Mouse (Mus musculus): ENCODE measurements around the gene Tmem234.

Gene Tmem234

DNA sequence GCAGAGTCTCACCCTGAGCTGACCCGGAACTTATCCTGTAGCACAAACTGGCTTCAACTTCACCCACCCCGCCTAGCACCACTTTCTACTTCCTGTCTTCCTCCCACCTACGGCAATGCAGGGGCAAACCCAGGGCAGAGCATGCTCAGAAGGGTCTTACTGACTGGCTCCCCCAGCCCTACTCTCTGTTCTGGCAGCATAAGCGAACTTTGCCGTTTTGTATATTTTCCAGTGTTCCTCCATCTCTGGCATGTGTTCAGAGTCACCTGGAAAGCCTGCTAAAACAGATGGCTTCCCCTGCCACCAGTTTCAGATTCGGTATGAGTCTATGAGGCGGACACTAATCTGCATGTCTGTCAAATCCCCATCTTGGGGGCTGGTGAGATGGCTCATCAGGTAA is 20.1 kb upstream of the Tmem234 start:
- no peak for DNase-seq (ENCODE audit: low read depth)

DNA sequence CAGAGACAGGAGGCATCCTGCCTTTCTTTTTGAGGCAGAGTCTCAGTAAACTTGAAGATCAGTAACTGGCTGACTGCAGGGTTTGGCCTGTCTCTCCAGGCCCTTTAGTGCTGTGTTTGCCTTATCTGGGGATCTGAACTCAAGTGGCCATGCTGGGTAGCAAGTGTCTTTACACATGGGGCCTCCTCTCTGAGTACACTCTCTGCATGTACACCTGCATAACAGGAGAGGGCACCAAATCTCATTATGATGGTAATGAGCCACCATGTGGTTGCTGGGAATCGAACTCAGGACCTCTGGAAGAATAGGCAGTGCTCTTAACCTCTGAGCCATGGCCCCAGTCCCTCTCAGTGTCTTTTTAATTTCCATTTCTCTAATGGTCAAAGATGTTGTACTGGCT is 18.2 kb upstream of the Tmem234 start:
- DNase-seq (ENCODE audit: low read depth) = no peak

DNA sequence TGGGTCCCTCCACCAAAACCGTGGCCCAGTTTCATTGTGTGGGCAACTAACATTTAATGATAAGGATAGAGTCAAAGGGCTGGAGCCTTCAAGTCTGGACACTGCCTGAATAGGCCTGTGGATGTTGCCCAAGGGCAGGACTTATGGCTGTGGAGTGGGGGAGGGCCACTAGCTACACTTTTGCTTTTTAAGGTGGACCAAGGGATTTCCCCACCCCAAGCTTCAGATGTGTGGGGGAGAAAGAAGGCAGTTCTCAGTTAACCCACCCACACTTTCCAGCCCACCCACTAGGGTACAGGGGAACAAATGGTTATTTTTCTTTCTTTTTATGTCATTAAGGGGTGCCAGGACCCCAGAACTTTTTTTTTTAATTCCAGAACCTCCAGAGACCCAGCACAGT is 16.1 kb upstream of the Tmem234 start:
- no peak for DNase-seq (ENCODE audit: low read depth)

DNA sequence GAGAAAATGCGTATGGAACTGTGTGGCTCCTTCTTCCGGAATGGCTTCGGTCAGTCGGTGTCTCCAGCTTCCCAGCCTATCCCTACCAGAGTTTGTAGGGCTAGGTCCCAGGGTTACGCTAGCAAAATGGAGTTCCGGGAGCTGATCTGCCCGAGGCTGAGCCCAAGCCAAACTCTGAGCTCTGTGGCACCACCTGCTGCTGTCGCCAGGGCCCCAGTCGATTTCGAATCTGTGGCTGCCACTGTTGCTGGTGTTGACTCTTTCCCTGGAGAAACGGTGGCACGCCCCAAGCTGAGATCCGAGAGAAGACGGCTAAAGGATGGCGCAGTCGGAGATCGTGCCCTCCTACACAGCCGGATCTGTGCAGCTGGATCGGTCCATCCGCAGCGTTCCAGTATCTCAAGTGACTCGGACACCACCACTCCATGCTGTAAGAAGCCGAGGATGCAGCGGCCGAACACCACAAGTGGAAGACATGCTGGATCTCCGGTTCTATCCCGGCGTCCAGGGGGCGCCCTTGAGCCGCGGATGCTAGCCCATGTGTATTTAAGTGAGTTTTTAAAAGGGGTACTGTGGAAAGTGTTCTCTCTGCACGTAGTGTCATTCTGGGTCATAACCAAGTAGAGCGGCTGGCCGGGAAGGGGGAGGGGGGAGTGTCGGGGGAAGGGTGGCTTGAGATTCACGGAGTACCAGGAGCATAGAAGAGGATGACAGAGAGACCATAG is 15.4 kb upstream of the Tmem234 start:
- DNase-seq (ENCODE audit: low read depth) = peak; percentile 51

DNA sequence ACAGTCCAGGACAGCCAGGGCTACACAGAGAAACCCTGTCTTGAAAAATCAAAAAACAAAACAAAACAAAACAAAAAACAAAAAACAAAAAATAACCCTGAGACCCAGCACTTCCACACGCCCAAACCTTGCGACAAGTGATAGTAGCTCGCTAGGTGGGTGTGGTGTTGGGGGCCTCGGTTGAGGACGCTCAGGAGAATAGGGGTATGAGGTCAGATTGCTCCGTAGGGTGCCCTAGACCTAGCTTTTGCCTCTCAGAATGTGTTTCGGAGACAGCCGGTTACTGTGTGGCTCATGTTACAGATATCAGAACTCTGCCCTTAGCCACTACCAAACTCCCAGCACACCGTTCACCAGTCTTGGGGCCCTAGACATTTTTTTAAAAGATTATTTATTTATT is 14.7 kb upstream of the Tmem234 start:
- no peak for DNase-seq (ENCODE audit: low read depth)

DNA sequence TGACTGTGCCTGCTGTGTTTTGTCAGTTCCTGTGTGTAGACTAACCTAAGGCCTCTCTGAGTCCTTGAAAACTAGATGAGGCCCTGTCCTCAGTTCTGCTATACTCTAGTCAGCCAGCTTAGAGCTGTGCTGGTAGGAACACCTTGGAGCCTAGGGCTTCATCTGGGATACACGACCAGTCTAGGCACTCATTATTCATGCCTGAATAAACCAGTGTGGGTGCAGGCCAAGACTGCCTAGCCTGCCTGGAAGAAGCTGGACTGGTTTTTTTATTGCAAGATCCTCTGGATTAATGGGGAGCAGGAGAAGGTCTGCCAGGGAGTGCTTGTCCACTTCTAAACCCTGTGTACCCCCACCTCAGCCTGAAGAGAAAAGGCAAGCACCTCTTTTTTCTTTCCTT is 13.5 kb upstream of the Tmem234 start:
- DNase-seq (ENCODE audit: low read depth) = no peak

DNA sequence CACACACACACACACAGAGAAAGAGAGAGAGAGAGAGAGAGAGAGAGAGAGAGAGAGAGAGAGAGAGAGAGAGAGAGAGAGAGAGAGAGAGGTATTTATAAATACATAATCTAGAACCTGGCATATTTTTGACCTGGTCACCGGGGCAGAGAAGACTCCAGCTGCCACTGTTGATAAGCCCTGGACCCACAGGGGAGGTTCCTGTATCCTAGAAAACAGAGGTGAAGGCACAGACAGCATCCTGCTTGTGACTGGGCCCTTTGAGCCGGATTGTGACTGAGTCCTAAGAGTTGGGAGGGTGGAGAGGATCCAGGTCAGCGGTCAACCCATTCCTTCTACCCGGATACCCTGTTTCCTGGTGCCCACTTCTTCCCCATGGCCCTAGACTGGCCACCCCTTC is 11.6 kb upstream of the Tmem234 start:
- DNase-seq (ENCODE audit: low read depth) = no peak

DNA sequence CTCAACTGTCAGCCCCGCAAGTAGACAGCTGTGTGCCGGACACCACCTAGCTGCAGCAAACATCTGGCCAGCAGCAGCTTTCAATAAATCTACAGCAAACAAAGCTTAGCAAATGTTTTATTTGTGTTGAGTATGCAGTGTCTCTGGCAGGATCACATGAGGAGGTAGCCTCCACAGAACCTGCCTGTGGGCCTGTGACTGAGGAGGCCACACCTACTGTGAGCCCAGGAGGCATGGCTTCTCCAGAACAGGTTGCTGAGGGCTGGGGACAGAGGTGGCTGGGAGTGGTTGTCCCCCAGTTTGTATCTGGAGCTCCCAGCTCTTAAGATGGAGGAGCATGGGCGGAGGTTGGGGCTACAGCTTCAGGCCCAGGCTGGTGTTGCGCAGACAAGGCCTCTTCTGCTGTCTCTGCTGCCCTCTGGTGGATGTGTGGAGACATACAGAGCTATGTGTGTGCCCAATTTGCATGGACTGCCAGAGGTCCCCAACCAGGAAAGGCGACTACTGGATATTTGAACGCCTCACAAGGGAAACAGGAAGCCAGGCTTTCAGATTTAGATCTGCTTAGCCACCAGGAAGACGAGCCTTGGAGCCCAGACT is 8.1 kb downstream of the Tmem234 start:
- peak; percentile 49 for DNase-seq (ENCODE audit: low read depth)

DNA sequence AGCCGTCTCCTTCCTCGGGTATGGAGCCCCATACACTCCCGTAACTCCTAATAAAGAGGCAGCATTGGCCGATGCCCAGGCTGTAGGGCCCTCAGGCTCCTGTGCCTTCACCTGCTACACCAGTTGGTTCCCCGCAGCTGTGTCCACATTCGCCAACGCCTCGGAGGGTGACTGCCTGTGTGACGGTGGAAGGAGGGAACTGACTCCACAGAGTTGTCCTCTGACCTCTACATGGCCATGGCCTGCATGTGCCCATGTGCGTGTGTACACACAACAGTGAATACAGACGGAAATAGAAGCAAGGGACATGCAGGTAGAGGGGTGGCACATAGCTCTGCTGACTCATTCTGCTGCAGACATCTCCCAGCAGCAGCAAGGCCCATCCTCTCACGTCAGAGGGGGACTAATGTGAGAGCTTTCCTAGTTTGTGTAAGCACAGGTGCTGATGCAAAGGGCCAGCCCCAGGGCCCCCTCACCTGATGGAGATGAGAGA is 8.7 kb downstream of the Tmem234 start:
- no peak for DNase-seq (ENCODE audit: low read depth)

DNA sequence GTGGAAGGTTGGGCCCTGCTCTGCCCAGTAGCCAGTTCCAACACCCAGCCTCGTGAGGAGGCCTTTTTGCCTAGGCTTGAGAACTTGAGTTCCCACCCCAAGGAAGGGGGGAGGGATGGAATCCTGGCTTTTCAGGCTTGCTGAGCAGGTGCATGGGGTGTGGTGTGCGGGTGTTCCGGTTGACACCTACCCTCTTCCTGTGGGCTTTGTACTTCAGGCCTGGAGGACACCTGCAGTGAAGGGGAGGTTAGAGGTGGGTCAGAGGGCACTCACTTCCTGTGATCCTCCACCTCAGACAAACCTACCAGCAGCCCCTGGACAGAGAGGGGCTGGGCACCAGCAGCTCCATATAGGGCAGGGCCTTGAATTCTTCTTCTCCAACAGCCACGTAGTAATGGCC is 9.6 kb downstream of the Tmem234 start:
- DNase-seq (ENCODE audit: low read depth) = no peak

DNA sequence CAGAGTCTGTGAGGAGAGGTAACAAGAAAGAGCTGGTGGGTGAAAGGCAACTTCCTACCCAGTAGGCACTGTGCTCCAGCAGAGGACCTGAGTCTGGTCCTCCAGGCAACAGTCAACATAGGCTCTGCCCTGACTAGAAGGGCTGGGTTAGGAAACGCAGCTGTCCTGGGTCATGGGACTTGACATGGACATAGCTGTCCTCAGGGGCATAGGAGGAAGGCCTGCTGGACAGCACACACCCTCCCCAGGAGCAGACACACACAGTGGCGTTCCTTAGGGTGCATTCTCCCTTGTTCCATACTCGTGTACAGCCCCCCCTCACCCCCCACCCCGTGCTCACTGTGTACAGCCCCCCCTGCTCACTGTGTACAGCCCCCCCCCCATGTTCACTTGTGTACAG is 10.0 kb downstream of the Tmem234 start:
- no peak for DNase-seq (ENCODE audit: low read depth)

DNA sequence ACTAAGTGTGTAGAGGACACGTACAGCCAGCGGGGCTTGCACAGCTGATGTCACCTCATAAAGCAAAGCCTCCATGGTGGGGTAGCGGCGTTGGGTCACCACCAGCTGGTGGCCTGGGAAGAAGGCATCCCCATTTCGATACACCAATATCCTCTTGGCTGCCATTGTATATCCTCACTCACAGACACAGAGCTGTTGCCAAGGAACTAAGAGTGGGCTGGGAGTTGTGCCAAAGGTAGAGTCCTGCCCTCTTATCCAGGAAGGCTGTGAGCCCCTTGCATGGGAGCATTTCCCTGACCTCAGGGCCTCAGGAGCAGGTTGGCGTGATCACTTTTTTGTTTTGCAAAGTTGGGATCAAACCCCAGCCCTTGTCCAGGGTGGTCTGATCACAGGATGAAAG is 13.6 kb downstream of the Tmem234 start, which contains the start of gene Dcdc2b:
Gene Dcdc2b, minus strand, starts transcription at position 165 of the 400 bp plus-strand sequence.
- DNase-seq (ENCODE audit: low read depth) = no peak

DNA sequence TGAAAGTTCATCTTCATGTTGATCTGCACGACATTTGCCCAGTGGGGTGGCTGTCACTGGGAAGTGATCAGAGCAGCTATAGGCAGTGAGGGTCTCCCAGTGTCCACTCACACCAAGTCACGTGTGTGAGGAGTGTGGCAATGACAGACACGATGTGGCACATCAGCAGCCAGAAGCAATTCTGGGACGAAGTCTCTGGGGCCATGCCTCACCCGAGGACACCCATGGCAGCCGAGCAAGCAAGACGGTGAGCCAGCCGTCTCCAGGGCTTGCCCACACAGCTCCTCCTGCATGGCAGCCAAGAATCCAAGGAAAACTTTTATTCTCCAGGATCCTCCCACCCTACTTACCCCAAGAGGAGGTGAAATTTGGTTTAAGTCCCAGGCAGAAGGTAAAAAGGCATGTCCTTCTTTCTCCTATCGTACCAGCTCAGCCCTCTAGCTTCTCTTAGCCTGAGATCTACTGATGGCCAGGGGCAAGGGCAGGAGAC is 15.4 kb downstream of the Tmem234 start:
- DNase-seq (ENCODE audit: low read depth) = no peak

DNA sequence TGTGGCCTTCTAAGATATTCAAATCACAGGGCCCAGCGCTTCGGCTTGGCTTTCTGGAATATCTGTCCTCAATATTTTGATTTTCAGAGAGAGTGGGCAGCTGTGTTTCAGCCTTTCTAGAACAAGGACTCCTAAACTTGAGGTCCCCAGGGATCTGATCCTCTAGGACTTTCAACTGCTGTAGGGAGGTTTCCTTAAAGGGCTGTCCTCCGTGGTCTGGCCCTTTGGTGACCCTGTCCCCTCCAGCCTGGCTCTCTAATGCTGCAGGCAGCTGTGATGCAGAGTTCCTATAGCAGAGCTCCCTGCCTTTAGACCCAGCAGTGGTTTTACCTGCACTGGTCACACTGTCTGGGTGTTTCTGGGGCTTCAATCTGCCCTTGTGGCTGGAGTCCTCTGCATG is 16.2 kb downstream of the Tmem234 start:
- DNase-seq (ENCODE audit: low read depth) = no peak

DNA sequence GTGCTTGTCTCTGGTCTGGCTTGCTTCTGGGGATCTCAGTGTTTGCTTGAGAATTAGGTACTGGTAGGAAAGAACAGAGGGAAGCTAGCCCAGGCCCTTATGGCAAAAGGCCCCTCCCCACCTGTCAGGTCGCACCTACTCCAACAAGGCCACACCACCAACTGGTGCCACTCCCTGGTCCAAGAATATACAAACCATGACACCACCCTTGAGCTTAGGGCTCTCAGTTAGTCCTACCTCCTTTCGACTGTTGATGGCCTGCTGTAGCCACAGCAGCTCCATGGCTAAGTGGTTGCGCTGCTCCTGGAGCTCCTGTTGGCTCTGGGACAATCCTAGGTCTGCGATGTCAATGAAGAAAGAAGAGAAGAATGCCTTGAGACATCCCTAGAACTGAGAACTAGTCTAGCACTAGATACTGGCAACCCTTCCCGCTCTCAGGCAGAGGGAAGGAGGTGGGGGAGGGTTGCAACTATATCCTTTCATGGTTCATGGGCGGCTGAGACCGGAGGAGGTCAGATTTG is 16.7 kb downstream of the Tmem234 start:
- DNase-seq (ENCODE audit: low read depth) = no peak

DNA sequence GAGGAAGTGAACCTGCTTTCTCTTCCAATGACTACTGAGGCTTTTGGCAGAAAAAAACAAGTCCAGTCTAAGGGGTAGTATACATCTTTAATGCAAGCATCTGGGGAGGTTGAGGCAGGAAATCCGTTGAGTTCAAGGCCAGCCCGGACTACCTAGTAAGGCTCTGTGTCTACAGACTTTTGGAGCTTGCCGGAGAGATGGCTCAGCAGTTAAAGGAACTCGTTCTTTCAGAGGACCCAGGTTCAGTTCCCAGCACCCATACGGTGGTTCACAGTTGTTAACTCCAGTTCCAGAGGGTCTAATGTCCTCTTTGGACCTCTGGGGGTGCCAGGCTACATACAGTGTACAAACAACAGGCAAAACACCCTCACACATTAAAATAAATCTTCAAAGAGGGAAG is 17.6 kb downstream of the Tmem234 start:
- no peak for DNase-seq (ENCODE audit: low read depth)

DNA sequence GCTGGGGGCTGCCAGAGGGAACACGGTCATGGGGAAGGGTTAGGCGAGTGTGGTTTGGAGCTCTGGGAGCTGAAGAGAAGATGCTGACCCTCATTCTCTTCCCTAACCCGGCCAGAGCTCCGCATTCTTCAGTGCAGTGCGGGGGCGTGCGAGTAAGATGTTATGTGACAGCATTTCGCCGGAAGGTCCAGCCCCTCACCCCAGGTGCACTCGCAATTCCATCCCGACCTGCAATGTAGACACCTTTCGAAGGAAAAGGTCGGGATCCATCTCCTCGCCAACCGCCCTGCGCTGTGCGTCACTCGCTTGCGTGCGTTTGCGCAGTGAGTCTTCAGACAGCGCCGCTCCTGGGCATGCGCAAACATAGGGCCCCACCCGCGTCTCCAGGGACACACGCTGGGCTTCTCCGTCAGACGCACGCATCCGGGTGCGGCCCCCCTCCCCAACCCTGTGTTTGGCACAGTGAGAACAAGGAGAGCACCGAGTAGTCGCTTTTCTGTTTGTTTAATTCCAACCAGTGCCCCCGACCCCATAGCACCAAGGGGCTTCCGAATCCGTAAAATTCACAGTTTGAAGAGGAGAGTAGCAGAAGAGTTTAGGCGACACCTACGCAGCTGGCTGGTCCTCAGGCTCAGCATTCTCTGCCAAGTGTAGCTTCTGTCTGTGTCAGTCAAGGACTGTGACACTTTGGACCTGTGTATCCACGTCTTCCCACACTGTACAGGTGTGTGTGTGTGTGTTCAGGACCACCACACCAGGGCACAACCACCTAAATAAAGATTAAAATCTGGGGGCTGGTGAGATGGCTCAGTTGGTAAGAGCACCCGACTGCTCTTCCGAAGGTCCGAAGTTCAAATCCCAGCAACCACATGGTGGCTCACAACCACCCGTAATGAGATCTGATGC is 18.6 kb downstream of the Tmem234 start, which contains the start of gene Iqcc:
Gene Iqcc, minus strand, starts transcription at position 314 of the 906 bp plus-strand sequence.
- DNase-seq (ENCODE audit: low read depth) = peak; percentile 82

DNA sequence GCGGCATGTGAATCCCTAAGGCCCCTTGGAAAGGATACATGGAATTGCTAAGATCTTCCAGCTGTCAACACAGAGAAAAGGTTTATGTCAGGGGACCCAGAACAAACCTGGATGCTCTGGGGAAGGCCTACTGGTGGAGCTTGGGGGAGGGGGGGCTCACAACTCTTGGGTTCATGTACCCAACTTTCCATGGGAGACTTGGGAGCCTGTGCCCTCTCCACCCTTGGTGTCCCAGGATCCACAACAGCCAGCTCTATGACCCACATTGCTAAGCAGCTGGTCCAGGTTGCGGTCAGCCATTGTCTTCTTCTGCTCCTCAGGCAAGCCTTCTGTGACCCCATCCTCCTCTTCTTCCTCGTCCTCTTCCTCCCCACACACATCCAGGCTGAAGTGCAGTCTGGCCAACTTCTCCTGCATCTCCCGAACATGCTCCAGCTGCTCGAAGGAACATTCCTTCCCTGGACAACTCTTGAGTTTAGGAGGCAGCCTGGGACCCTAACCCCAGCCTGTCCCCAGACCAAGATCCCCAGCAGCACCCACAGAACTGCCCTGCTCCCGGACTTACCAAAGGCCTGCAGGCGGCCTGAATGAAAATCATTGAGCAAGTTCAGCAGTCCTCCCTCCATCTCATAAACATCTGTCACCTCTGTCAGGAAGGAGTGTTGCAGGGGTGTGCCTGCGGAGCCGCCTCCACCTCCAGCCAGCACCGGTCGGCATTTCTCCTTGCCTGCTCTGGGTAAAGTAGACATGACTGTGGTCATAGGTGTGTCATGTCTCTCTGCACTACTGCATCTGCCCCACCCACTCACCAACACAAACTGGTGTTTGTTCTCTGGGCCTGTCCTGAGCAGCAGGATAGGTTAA is 20.2 kb downstream of the Tmem234 start:
- DNase-seq (ENCODE audit: low read depth) = no peak

DNA sequence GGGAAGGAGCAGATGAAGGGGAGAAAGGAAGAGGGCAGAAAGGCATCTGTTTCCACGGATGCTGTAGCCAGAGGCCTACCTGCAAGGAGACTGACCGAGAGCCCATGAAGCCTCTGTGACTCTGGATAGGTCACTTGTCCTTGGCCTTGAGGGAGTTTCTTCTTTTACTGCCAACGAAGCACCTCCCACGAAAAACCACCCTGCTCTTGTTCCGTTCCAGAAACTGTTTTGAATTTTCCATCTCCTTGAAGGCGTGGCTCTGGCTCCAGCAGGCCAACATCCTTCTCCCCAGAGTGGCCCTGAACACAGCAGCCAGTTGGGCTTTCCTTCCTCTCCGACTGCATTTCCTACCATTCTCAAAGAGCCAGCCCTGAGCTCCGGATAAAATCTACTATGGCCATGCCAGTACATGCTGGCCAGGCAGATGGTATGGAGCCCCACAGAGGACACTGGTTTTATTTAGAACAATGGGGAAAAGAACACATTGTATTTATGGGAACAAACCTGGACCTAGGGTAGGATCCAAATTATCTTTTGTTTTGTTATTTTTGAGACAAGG is 20.9 kb downstream of the Tmem234 start:
- DNase-seq (ENCODE audit: low read depth) = peak; percentile 41

DNA sequence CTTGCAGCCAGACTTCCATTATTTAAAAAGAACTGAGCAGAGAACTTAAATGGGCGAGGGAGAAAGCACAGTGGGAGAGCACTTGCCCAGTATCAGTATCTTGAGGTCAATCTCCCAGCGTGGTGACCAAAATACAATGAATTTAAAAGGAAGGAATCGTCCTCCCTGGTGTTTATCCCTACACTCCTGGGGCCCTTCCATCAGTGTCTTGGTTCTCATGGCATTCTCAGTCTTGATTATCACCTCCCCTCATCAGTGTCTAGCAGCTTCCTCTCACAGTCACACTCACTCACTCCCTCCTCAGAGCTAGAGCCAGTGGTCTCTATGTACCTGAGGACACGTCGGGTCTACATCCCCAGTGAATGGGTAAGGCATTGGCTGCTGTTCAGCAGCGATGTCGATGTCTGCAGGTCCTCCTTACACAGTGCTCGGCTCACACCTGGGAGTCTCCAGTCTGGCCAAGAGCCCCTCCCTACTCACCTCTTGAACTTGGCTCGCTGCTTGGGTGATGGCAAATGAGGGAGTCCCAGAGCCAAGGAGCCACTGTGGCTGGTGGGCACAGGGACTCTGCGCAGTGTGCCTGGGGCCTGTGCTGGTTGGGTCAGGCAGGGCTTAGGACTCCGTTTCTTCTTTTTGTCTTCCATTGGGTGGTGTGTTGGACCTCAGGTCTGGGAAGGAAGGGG is 21.8 kb downstream of the Tmem234 start:
- no peak for DNase-seq (ENCODE audit: low read depth)

All from fibroblast of lung, adult 2 months (primary cell).